Mouse (Mus musculus) E14TG2a.4 (cell line): Measurements from ENCODE around the gene Faim.

Experiments used
- H3K27me3 ChIP-seq: 2 replicates; pipeline ENCODE4 v1.6.1; 2014; ENCODE audit warnings: low read length, control low read depth; ENCODE audit not compliant: insufficient read depth
- H3K36me3 ChIP-seq: 2 replicates; pipeline ENCODE4 v1.6.1; 2014; ENCODE audit warnings: low read length, control low read depth; ENCODE audit not compliant: insufficient read depth
- H3K4me1 ChIP-seq: replicated peaks from 2 replicates; pipeline ENCODE4 v1.6.1; 2014; ENCODE audit warnings: low read depth, low read length, control low read depth
- H3K4me3 ChIP-seq: replicated peaks from 2 replicates; pipeline ENCODE4 v1.5.1; 2014; ENCODE audit warnings: mild to moderate bottlenecking, low read length
- H3K9me3 ChIP-seq: 2 replicates; pipeline ENCODE4 v1.6.1; 2014; ENCODE audit warnings: low read length, control low read depth
- CTCF ChIP-seq: conservative IDR thresholded peaks from 2 replicates; pipeline ENCODE4 v1.5.1; 2014; ENCODE audit warnings: low read length
- NANOG ChIP-seq: IDR thresholded peaks from 2 replicates; pipeline ENCODE4 v1.6.1; 2014; ENCODE audit warnings: borderline replicate concordance, low read length, mixed read lengths
- POU5F1 ChIP-seq: IDR thresholded peaks from 2 replicates; pipeline ENCODE4 v1.6.1; 2014; ENCODE audit warnings: low read length, borderline replicate concordance

The Faim gene

DNA sequence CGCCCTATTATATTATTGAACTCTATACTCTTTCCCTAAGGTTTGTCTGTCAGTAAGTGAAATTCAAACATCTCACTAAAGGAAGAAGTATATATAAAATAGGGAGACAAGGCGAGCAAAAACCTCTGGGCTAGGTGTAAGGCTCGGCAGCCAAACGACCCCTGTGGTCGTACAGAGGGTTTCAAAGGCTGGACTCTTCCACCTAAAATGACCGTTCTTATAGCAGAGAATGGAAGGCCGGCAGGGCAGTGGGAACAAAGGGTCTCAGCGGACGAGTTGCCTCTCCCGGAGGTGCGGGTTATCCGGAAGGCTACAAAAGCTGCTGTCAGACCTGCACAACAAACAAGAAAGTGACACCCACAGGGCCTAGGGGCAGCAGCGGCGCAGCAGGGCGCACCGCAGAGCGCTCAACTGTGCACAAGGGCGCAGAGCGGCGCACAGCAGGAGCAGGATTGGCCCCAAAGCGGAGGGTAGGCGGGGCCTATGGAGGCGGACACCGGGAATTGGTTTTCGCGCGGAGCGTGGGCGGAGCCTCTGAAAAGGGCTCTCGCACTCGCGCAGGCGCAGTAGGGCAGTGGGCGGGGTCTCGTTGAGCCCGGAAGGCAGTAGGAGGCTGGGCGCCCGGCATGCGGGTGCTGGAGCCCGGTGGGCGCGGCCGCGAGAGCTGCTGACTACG, at the start of gene Faim:
Faim (plus strand) TSS at position 574 of the 676 bp plus-strand sequence.
- Histone ChIP-seq H3K9me3 (no peaks in the 10 kb centered on the region), H3K27me3 (peaks cover 15% of the 10 kb centered on the region), H3K4me3 (peak within 1 kb of the TSS; percentile 96), H3K4me1 (peaks cover 18% of the 10 kb centered on the region), H3K36me3 (no peaks in the 10 kb centered on the region)
- TF ChIP-seq NANOG, result peak; percentile 52; the same call in 1 of the 2 replicates
- TF ChIP-seq CTCF, result no peak

DNA sequence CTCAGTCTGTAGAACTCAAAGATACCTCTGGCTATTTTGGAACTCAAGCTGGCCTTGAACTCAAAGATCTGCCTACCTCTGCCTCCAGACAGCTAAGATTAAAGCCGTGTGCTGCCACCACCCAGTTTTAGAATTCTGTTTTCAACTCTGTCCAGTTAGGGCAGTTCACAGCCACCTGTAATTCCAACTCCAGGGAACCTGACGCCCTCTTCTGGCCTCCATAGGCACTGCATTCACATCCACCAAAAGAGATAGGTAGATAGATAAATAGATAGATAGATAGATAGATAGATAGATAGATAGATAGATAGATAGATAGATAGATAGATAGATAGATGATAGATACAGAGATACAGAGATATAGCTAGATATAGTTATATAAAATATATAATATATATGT, 46.9 kb upstream of the Faim start:
- peaks cover 16% of the 10 kb centered on the region for H3K27me3 ChIP-seq
- H3K9me3 ChIP-seq, result no peaks in the 10 kb centered on the region
- no peak overlapping the region for H3K4me3 ChIP-seq
- H3K4me1 ChIP-seq, result 0 out of 2 replicates have a peak, but pooled peaks cover 7% of the 10 kb centered on the region
- no peaks in the 10 kb centered on the region for H3K36me3 ChIP-seq
- no peak for TF ChIP-seq NANOG
- no peak for TF ChIP-seq POU5F1
- TF ChIP-seq CTCF, result peak; percentile 38

DNA sequence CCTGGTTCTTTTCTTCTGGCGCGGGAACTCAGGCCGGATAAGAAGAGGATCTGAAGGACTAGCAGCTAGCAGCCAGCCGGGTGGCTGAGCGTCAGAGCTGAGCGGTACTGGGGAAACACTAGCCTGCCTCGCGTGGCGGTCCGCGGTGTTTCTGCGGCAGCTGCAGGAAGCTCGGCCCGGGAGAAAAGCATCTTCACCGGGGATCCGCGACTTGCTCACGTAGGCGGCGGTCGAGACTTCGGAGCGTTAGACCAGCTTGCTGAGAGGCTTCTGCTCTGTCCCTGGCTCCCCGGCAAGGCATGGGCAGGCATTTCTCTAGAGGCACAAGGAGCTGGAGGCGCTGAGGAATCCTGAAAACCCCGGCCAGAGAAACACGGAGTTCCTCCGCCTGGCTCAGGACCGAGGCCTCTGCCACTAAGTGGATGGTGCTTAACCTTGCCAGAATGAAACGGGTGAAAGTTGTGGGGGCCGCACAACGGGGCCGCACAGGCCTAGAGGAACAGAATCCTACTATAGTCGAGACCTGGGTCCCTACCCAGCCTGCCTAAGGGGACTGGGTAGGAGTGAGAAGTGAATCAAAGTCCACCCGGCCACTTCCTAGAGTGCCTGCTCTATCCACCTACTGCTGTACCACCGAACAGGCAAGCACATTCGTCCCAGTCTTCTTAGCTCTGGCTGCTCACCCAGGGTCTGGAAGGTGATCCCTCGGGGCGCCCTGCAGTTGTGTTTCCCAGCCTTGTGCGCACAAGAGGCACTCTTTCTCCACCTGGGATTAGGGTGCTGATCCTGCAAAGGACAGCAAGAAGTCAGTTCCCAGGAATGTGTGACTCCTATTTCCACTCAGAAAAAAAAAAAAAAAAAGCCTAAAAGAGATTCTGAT, 33.8 kb upstream of the Faim start:
- H3K27me3 ChIP-seq, result peaks cover 81% of the 10 kb centered on the region
- no peaks in the 10 kb centered on the region for H3K36me3 ChIP-seq
- H3K4me1 ChIP-seq, result peaks cover 29% of the 10 kb centered on the region
- TF ChIP-seq NANOG (no peak), POU5F1 (no peak), CTCF (no peak)
- H3K9me3 ChIP-seq, result no peaks in the 10 kb centered on the region
- H3K4me3 ChIP-seq, result peak overlapping the region; percentile 41; the same call in 1 of the 2 replicates

DNA sequence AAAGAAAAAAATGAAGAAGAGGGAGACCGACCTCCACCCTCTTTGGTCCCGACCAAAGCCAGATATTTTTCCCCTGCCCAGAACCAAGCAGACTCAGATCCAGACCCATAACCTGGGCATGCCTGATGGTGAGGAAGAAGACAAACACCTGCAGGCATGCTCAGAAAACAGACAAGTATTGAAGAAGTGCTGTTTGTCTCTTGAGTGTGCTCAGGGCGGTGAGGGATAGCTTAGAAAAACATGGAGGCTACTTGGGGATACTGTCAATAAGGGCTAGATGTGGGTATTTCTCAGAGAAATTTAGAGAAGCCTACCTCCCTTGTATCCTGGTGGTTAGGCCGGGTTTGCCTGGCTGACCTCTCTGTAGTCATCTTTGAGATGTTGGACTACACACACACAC, 32.9 kb upstream of the Faim start:
- H3K4me3 ChIP-seq, result no peak overlapping the region
- no peaks in the 10 kb centered on the region for H3K9me3 ChIP-seq
- no peaks in the 10 kb centered on the region for H3K36me3 ChIP-seq
- peaks cover 34% of the 10 kb centered on the region for H3K4me1 ChIP-seq
- no peak for TF ChIP-seq NANOG
- no peak for TF ChIP-seq POU5F1
- TF ChIP-seq CTCF, result no peak
- H3K27me3 ChIP-seq, result peaks cover 87% of the 10 kb centered on the region

DNA sequence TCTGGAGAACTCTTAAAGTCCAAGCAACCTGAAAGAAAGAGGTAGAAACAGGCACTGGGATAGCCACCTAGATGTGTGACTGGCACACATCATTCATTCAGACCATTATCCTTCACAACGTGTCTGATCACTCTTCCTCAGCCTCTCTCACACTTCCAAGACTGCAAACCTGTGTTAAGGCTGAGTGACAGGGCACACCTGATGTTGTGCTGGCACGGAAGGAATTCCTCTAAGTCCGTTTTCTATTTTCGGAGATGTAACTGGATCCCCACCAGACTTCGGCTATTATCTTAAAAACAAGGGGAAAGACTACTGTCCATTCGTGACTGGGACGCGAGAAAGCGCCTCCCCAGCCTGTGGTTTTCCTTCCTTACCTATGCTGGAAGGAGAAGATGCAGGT, 32.3 kb upstream of the Faim start:
- H3K9me3 ChIP-seq, result no peaks in the 10 kb centered on the region
- no peak for TF ChIP-seq POU5F1
- no peak for TF ChIP-seq NANOG
- no peak for TF ChIP-seq CTCF
- H3K4me3 ChIP-seq, result no peak overlapping the region
- peaks cover 34% of the 10 kb centered on the region for H3K4me1 ChIP-seq
- peaks cover 92% of the 10 kb centered on the region for H3K27me3 ChIP-seq
- H3K36me3 ChIP-seq, result no peaks in the 10 kb centered on the region

DNA sequence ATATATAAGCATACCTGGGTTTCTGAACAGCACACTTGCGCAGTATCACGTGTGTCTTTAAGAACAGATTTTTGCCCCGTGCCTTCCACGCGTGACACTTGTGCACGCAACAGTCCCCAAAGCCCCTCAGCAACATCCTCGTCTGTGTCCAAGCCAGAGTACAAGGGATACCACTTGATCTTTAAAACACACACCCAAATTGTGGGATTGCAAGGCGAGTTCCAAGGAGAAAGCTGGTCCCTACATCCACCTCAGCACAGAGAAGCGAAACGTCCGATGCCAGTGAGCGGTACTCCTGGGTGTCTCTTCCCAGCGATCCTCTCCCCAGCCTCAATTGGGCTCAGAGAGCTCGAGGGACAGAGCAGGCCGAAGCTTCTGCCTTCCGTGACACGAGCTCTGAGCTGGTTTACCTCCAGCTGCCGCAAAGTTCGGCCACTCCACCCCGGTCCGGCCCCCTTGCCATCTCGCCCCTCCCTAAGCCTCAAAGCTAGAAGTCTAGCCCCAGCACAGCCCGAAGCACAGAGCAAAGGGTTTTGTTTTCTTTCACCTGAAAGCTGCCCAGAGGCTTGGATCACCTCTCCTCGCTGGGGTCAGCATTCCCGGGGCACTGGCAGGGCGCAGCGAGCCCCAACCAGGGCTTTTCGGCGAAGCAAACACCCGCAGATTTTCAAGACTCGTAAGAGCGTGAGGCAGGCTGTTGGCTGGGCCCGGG, 31.6 kb upstream of the Faim start:
- TF ChIP-seq NANOG, result no peak
- no peak for TF ChIP-seq CTCF
- Histone ChIP-seq H3K9me3 (no peaks in the 10 kb centered on the region), H3K4me3 (peak overlapping the region; percentile 76), H3K4me1 (peaks cover 34% of the 10 kb centered on the region), H3K36me3 (no peaks in the 10 kb centered on the region), H3K27me3 (peaks cover 94% of the 10 kb centered on the region)

DNA sequence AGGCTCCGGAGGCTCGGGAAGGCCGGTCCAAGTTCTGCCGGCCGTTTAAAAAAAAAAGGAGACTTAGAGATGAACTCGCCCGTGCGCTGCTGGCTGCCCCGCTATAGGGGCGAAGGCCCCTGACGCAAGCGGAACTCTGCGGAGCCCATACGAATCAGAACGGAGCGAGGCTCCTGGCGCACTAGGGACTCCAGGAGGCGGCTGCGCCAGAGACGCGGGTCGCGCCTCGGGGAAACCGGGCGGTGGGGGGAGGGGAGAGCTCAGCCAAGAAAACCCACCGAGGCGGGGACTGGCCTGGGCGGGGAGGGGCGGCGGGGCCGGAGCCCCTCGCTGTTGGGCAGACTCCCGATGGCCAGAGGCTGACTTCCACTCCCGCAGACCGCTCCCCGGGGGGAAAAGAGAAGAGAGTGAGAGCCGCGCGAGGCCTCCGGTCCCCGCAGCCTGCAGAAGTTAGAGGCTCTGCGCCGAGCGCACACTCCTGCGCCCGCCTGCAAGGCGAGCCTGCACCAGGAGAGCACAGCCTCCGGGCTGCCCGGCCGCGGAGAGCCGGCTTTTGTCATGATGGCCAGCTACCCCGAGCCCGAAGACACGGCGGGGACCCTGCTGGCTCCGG, 31.0 kb upstream of the Faim start, which contains the start of gene Foxl2:
Foxl2 (plus strand) TSS at position 186 of the 613 bp plus-strand sequence.
- H3K4me3 ChIP-seq, result peak within 1 kb of the TSS; percentile 76
- no peaks in the 10 kb centered on the region for H3K36me3 ChIP-seq
- peaks cover 34% of the 10 kb centered on the region for H3K4me1 ChIP-seq
- H3K27me3 ChIP-seq, result peaks cover 98% of the 10 kb centered on the region
- no peaks in the 10 kb centered on the region for H3K9me3 ChIP-seq
- TF ChIP-seq NANOG, result no peak
- no peak for TF ChIP-seq CTCF
- no peak for TF ChIP-seq POU5F1

DNA sequence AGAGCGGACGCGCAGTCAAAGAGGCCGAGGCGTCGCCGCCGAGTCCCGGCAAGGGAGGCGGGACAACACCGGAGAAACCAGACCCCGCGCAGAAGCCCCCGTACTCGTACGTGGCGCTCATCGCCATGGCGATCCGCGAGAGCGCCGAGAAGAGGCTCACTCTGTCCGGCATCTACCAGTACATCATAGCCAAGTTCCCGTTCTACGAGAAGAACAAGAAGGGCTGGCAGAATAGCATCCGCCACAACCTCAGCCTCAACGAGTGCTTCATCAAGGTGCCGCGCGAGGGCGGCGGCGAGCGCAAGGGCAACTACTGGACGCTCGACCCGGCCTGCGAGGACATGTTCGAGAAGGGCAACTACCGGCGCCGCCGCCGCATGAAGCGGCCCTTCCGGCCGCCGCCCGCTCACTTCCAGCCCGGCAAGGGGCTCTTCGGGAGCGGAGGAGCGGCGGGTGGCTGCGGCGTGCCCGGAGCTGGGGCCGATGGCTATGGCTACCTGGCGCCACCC, 30.4 kb upstream of the Faim start:
- Histone ChIP-seq H3K27me3 (peaks cover 97% of the 10 kb centered on the region), H3K4me1 (peaks cover 34% of the 10 kb centered on the region), H3K9me3 (no peaks in the 10 kb centered on the region), H3K4me3 (peak overlapping the region; percentile 76), H3K36me3 (no peaks in the 10 kb centered on the region)
- TF ChIP-seq CTCF (no peak), POU5F1 (no peak), NANOG (no peak)
